Mouse (Mus musculus) cerebellum, adult 2 months (tissue): ENCODE measurements around the gene Sult2b1.

Experiments
- CTCF ChIP-seq: fragments of 200-500 bp; IDR thresholded peaks from 2 replicates; pipeline ENCODE4 v1.5.1; 2011; ENCODE audit warnings: low read depth, mild to moderate bottlenecking, control low read depth, low read length, moderate library complexity, borderline replicate concordance; ENCODE audit not compliant: insufficient read depth
- POLR2A ChIP-seq: fragments of 200-500 bp; IDR thresholded peaks from 2 replicates; pipeline ENCODE4 v1.6.1; 2011; ENCODE audit warnings: low read length, control low read depth, borderline replicate concordance; ENCODE audit not compliant: insufficient read depth

- TF ChIP-seq CTCF (no peak), POLR2A (no peak)
Measured at GRCm38 (mm10) chr7:45815323-45815983, 31.0 kb upstream of the Sult2b1 start.
